In genomic region chr6:92904491-92904890, GRCm38 (mm10) we compare ENCODE assay signal across 26 mouse cellular contexts. TPM values are rescaled to one million over a fixed set of nuclear protein-coding genes. Genes with fewer than 3 reads are reported as not detected.
DNase-seq lines count a peak whose midpoint lies in the region; ATAC-seq and TF ChIP-seq lines count a peak whose summit lies in the region.
"Had no signal": no experiment of that assay in that cellular context is flagged by ENCODE, and none has a peak within 500 bp of the region (broad histone marks: within the 10 kb centered on the region; RNA-seq: fewer than 3 reads in every experiment).

No protein-coding gene starts in this region.

- no peak overlapping the region for H3K9ac ChIP-seq in intestine, embryonic 16.5 days (ENCODE audit: low read depth, low read length)
- no peak overlapping the region for H3K9ac ChIP-seq in intestine, postnatal 0 days (ENCODE audit: low read depth, low read length)
- no peak overlapping the region for H3K9ac ChIP-seq in kidney, postnatal 0 days (ENCODE audit: low read depth, low read length)
- H3K9ac ChIP-seq in midbrain, embryonic 11.5 days (ENCODE audit: low read length), result no peak overlapping the region
- H3K9ac ChIP-seq in midbrain, embryonic 14.5 days (replicated peaks; ENCODE audit: low read length), result no peak overlapping the region
- no peak overlapping the region for H3K9ac ChIP-seq in stomach, postnatal 0 days (ENCODE audit: low read length)
- H3K9ac ChIP-seq: embryonic facial prominence, embryonic 12.5 days; forebrain, embryonic 13.5 days; forebrain, postnatal 0 days; heart, embryonic 15.5 days; hindbrain, embryonic 13.5 days had no signal

- H3K4me2 ChIP-seq in intestine, embryonic 16.5 days (ENCODE audit: low read depth, low read length), result no peak overlapping the region
- H3K4me2 ChIP-seq in intestine, postnatal 0 days (replicated peaks; ENCODE audit: low read depth), result no peak overlapping the region
- H3K4me2 ChIP-seq in kidney, postnatal 0 days (ENCODE audit: low read length), result no peak overlapping the region
- H3K4me2 ChIP-seq in midbrain, embryonic 11.5 days, result no peak overlapping the region
- H3K4me2 ChIP-seq in midbrain, embryonic 14.5 days (ENCODE audit: low read length), result no peak overlapping the region
- no peak overlapping the region for H3K4me2 ChIP-seq in stomach, postnatal 0 days (replicated peaks; ENCODE audit: low read depth)
- H3K4me2 ChIP-seq: embryonic facial prominence, embryonic 12.5 days; forebrain, embryonic 13.5 days; heart, embryonic 11.5 days; heart, embryonic 15.5 days; hindbrain, embryonic 13.5 days had no signal

- H3K27me3 ChIP-seq in intestine, embryonic 16.5 days (replicated peaks; ENCODE audit: control insufficient read depth, insufficient read depth, low read length), result no peaks in the 10 kb centered on the region
- no peaks in the 10 kb centered on the region for H3K27me3 ChIP-seq in intestine, postnatal 0 days (replicated peaks; ENCODE audit: control insufficient read depth, insufficient read depth, low read length)
- no peaks in the 10 kb centered on the region for H3K27me3 ChIP-seq in kidney, postnatal 0 days (ENCODE audit: insufficient read depth, low read length)
- no peaks in the 10 kb centered on the region for H3K27me3 ChIP-seq in kidney, adult 2 months (replicated peaks; ENCODE audit: control insufficient read depth, insufficient read depth, low read length)
- no peaks in the 10 kb centered on the region for H3K27me3 ChIP-seq in midbrain, embryonic 11.5 days (ENCODE audit: control insufficient read depth, insufficient read depth, low read length)
- no peaks in the 10 kb centered on the region for H3K27me3 ChIP-seq in midbrain, embryonic 14.5 days (ENCODE audit: control insufficient read depth, insufficient read depth, low read length)
- H3K27me3 ChIP-seq in stomach, postnatal 0 days (ENCODE audit: control insufficient read depth, insufficient read depth, low read length), result no peaks in the 10 kb centered on the region
- H3K27me3 ChIP-seq: CH12.LX; embryonic facial prominence, embryonic 12.5 days; forebrain, embryonic 13.5 days; heart, embryonic 15.5 days; hindbrain, embryonic 13.5 days had no signal

- no peak for TF ChIP-seq EP300 in stomach, postnatal 0 days (optimal IDR thresholded peaks at IDR 0.05)

- no peak overlapping the region for H3K4me3 ChIP-seq in intestine, embryonic 16.5 days (ENCODE audit: low read length)
- no peak overlapping the region for H3K4me3 ChIP-seq in intestine, postnatal 0 days (ENCODE audit: low read depth, low read length)
- no peak overlapping the region for H3K4me3 ChIP-seq in kidney, postnatal 0 days (replicated peaks; ENCODE audit: low read depth, low read length)
- no peak overlapping the region for H3K4me3 ChIP-seq in kidney, adult 2 months (ENCODE audit: insufficient read depth, low read depth, low read length)
- no peak overlapping the region for H3K4me3 ChIP-seq in midbrain, embryonic 11.5 days (ENCODE audit: low read depth, low read length)
- no peak overlapping the region for H3K4me3 ChIP-seq in midbrain, embryonic 14.5 days (replicated peaks; ENCODE audit: low read depth, low read length)
- H3K4me3 ChIP-seq in stomach, postnatal 0 days (ENCODE audit: low read depth, low read length), result no peak overlapping the region
- H3K4me3 ChIP-seq: embryonic facial prominence, embryonic 12.5 days; forebrain, embryonic 13.5 days; heart, embryonic 15.5 days; hindbrain, embryonic 13.5 days had no signal

- TF ChIP-seq POLR2A in kidney, adult 2 months (IDR thresholded peaks at IDR 0.05; ENCODE audit: low read depth, low read length), result no peak

- no peaks in the 10 kb centered on the region for H3K4me1 ChIP-seq in intestine, embryonic 16.5 days (ENCODE audit: control insufficient read depth, insufficient read depth, low read length)
- no peaks in the 10 kb centered on the region for H3K4me1 ChIP-seq in intestine, postnatal 0 days (replicated peaks; ENCODE audit: control insufficient read depth, insufficient read depth, low read length)
- no peaks in the 10 kb centered on the region; the same call in 1 of the 2 replicates for H3K4me1 ChIP-seq in kidney, postnatal 0 days (replicated peaks; ENCODE audit: insufficient read depth, low read length)
- peaks cover 3% of the 10 kb centered on the region; the same call in 1 of the 2 replicates for H3K4me1 ChIP-seq in kidney, adult 2 months (ENCODE audit: control insufficient read depth, insufficient read depth, low read length)
- no peaks in the 10 kb centered on the region for H3K4me1 ChIP-seq in midbrain, embryonic 11.5 days (ENCODE audit: control insufficient read depth, insufficient read depth, low read length)
- H3K4me1 ChIP-seq in midbrain, embryonic 14.5 days (ENCODE audit: control insufficient read depth, insufficient read depth, low read length), result no peaks in the 10 kb centered on the region
- no peaks in the 10 kb centered on the region for H3K4me1 ChIP-seq in stomach, postnatal 0 days (replicated peaks; ENCODE audit: control insufficient read depth, insufficient read depth)
- H3K4me1 ChIP-seq: forebrain, embryonic 13.5 days; hindbrain, embryonic 13.5 days had no signal

- intact Hi-C loops in gastrocnemius, postnatal 36 days (cut with DNase I), result no loop called here

- 0 out of 2 replicates have a peak, but pooled peaks cover 4% of the 10 kb centered on the region for H3K36me3 ChIP-seq in intestine, embryonic 16.5 days (ENCODE audit: control insufficient read depth, insufficient read depth, low read length)
- 0 out of 2 replicates have a peak, but pooled peaks cover 7% of the 10 kb centered on the region for H3K36me3 ChIP-seq in intestine, postnatal 0 days (ENCODE audit: control insufficient read depth, insufficient read depth)
- peaks cover 36% of the 10 kb centered on the region for H3K36me3 ChIP-seq in kidney, postnatal 0 days (ENCODE audit: insufficient read depth, low read length)
- no peaks in the 10 kb centered on the region; the same call in 1 of the 2 replicates for H3K36me3 ChIP-seq in kidney, adult 2 months (ENCODE audit: control insufficient read depth, insufficient read depth, low read length)
- H3K36me3 ChIP-seq in midbrain, embryonic 11.5 days (ENCODE audit: control insufficient read depth, insufficient read depth, low read length), result no peaks in the 10 kb centered on the region
- H3K36me3 ChIP-seq in midbrain, embryonic 14.5 days (ENCODE audit: control insufficient read depth, insufficient read depth, low read length), result no peaks in the 10 kb centered on the region
- H3K36me3 ChIP-seq in stomach, postnatal 0 days (ENCODE audit: control insufficient read depth, insufficient read depth, low read length), result no peaks in the 10 kb centered on the region
- H3K36me3 ChIP-seq: hindbrain, embryonic 13.5 days had no signal

- TF ChIP-seq CTCF in intestine, postnatal 0 days (IDR thresholded peaks at IDR 0.05; ENCODE audit: low read depth), result no peak
- TF ChIP-seq CTCF in kidney, postnatal 0 days (IDR thresholded peaks at IDR 0.05; ENCODE audit: low read depth), result no peak
- no peak for TF ChIP-seq CTCF in kidney, adult 2 months (conservative IDR thresholded peaks at IDR 0.05; ENCODE audit: insufficient read depth, insufficient read length, low read depth, low read length)
- no peak for TF ChIP-seq CTCF in stomach, postnatal 0 days (IDR thresholded peaks at IDR 0.05; ENCODE audit: low read depth)

- WGBS in intestine, embryonic 16.5 days, result 38% methylated on average over 2 of the region's 2 CpGs
- 51% methylated on average over 2 of the region's 2 CpGs for WGBS in intestine, postnatal 0 days
- WGBS in kidney, postnatal 0 days, result 35% methylated on average over 2 of the region's 2 CpGs
- 66% methylated on average over 2 of the region's 2 CpGs for WGBS in kidney, adult 2 months
- 64% methylated on average over 2 of the region's 2 CpGs for WGBS in midbrain, embryonic 11.5 days
- WGBS in midbrain, embryonic 14.5 days, result 71% methylated on average over 2 of the region's 2 CpGs
- 13% methylated on average over 2 of the region's 2 CpGs for WGBS in stomach, postnatal 0 days

- ATAC-seq in intestine, embryonic 16.5 days, result no peak
- no peak for ATAC-seq in intestine, postnatal 0 days
- ATAC-seq in kidney, postnatal 0 days (replicated peaks; ENCODE audit: low FRiP score, low read depth), result no peak
- no peak for ATAC-seq in midbrain, embryonic 11.5 days (ENCODE audit: low FRiP score)
- no peak for ATAC-seq in midbrain, embryonic 14.5 days (ENCODE audit: low FRiP score, low TSS enrichment)
- peak; percentile 61 for ATAC-seq in stomach, postnatal 0 days (ENCODE audit: low FRiP score, low TSS enrichment)
- ATAC-seq: forebrain, embryonic 13.5 days; forebrain, postnatal 0 days; hindbrain, postnatal 0 days had no signal

- peak; percentile 69 for DNase-seq in kidney, postnatal 0 days (ENCODE audit: low spot score)
- DNase-seq in kidney, adult 2 months, result no peak
- peak; percentile 35 for DNase-seq in midbrain, embryonic 11.5 days (ENCODE audit: low spot score, missing footprints)
- DNase-seq in midbrain, embryonic 14.5 days, result no peak
- DNase-seq in stomach, postnatal 0 days (ENCODE audit: low spot score), result no peak
- no peak for DNase-seq in gastrocnemius, postnatal 36 days
- DNase-seq: adrenal gland, postnatal 10 days; cerebellum, adult 11 months; cerebellum, adult 8-10 months; cerebellum, postnatal 14 days; embryo, embryonic 11 days; forebrain, postnatal 0 days; heart, adult 18-20 months; heart, postnatal 14 days had no signal

- 0 out of 2 replicates have a peak overlapping the region, but pooled peaks have one; percentile 6 for H3K27ac ChIP-seq in intestine, embryonic 16.5 days (ENCODE audit: low read length)
- H3K27ac ChIP-seq in intestine, postnatal 0 days (ENCODE audit: low read depth, low read length), result no peak overlapping the region
- H3K27ac ChIP-seq in kidney, postnatal 0 days, result peak overlapping the region; percentile 57; the same call in 1 of the 2 replicates
- H3K27ac ChIP-seq in kidney, adult 2 months (ENCODE audit: insufficient read depth, low read depth, low read length), result no peak overlapping the region
- H3K27ac ChIP-seq in midbrain, embryonic 11.5 days (ENCODE audit: low read depth, low read length), result no peak overlapping the region
- H3K27ac ChIP-seq in midbrain, embryonic 14.5 days (replicated peaks; ENCODE audit: low read depth, low read length), result no peak overlapping the region
- 0 out of 2 replicates have a peak overlapping the region, but pooled peaks have one; percentile 18 for H3K27ac ChIP-seq in stomach, postnatal 0 days (replicated peaks)
- H3K27ac ChIP-seq: embryonic facial prominence, embryonic 12.5 days; forebrain, embryonic 13.5 days; heart, embryonic 15.5 days; hindbrain, embryonic 13.5 days; hindbrain, postnatal 0 days had no signal

- no peaks in the 10 kb centered on the region for H3K9me3 ChIP-seq in intestine, embryonic 16.5 days (ENCODE audit: control insufficient read depth, low read length)
- no peaks in the 10 kb centered on the region for H3K9me3 ChIP-seq in intestine, postnatal 0 days (ENCODE audit: control insufficient read depth)
- H3K9me3 ChIP-seq in kidney, postnatal 0 days (replicated peaks; ENCODE audit: low read length), result no peaks in the 10 kb centered on the region
- H3K9me3 ChIP-seq in midbrain, embryonic 11.5 days (ENCODE audit: control insufficient read depth, low read length), result no peaks in the 10 kb centered on the region
- no peaks in the 10 kb centered on the region for H3K9me3 ChIP-seq in midbrain, embryonic 14.5 days (ENCODE audit: control insufficient read depth, low read length)
- no peaks in the 10 kb centered on the region for H3K9me3 ChIP-seq in stomach, postnatal 0 days (ENCODE audit: control insufficient read depth, low read length)
- H3K9me3 ChIP-seq: embryonic facial prominence, embryonic 12.5 days; forebrain, embryonic 13.5 days; heart, embryonic 15.5 days; hindbrain, embryonic 13.5 days had no signal

RNA-seq across cellular contexts. Expression of gene Gm15737, which starts 35.3 kb away (rescaled TPM):
- polyA plus RNA-seq in intestine, embryonic 16.5 days (2015; fragmentation: Nextera tagmentation; extraction: Ambion mirVana), result 0.06 TPM in 1 of 2 replicates, not detected in the other
- 0.05 TPM in 1 of 2 replicates, not detected in the other for polyA plus RNA-seq in intestine, postnatal 0 days (2015; fragmentation: Nextera tagmentation; extraction: Ambion mirVana)
- 0.03 TPM in 1 of 2 replicates, not detected in the other for polyA plus RNA-seq in kidney, postnatal 0 days (2015; fragmentation: Nextera tagmentation; extraction: Ambion mirVana)
- 0.01 TPM in 1 of 2 replicates, not detected in the other for polyA plus RNA-seq in kidney, adult 2 months (2012; rRNA removed)
- polyA plus RNA-seq in midbrain, embryonic 11.5 days (2014; fragmentation: Nextera tagmentation; extraction: Ambion mirVana), result not detected in 2 replicates
- 0.05 TPM in 1 of 2 replicates, not detected in the other for polyA plus RNA-seq in midbrain, embryonic 14.5 days (2014; fragmentation: Nextera tagmentation; extraction: Ambion mirVana)
- polyA plus RNA-seq in stomach, postnatal 0 days (2015; fragmentation: Nextera tagmentation; extraction: Ambion mirVana), result 0.02 TPM in 2 replicates
- total RNA-seq in gastrocnemius, postnatal 36 days (2021), result under 1 TPM; 0.51 to 0.76 TPM
- total RNA-seq: adrenal gland, postnatal 10 days; CH12.LX; common myeloid progenitor, adult 5-6 weeks; forebrain, postnatal 0 days; hematopoietic stem cell, adult 5-6 weeks; hindbrain, postnatal 0 days had no signal
- polyA plus RNA-seq: brain, embryonic 14.5 days; forebrain, embryonic 13.5 days; forebrain, postnatal 0 days; hindbrain, embryonic 13.5 days; hindbrain, postnatal 0 days had no signal

RNA-seq across cellular contexts. Expression of gene Adamts9, which starts 38.8 kb away (rescaled TPM):
- polyA plus RNA-seq in intestine, embryonic 16.5 days (2015; fragmentation: Nextera tagmentation; extraction: Ambion mirVana), result 7.9 and 9.4 TPM in 2 replicates
- 2.2 and 3.2 TPM in 2 replicates for polyA plus RNA-seq in intestine, postnatal 0 days (2015; fragmentation: Nextera tagmentation; extraction: Ambion mirVana)
- polyA plus RNA-seq in kidney, postnatal 0 days (2015; fragmentation: Nextera tagmentation; extraction: Ambion mirVana), result 7.6 and 7.9 TPM in 2 replicates
- polyA plus RNA-seq in kidney, adult 2 months (2012; rRNA removed), result 6.3 and 6.7 TPM in 2 replicates
- 1.1 TPM in 2 replicates for polyA plus RNA-seq in midbrain, embryonic 11.5 days (2014; fragmentation: Nextera tagmentation; extraction: Ambion mirVana)
- 0.73 and 1.2 TPM in 2 replicates for polyA plus RNA-seq in midbrain, embryonic 14.5 days (2014; fragmentation: Nextera tagmentation; extraction: Ambion mirVana)
- polyA plus RNA-seq in stomach, postnatal 0 days (2015; fragmentation: Nextera tagmentation; extraction: Ambion mirVana), result 2.5 and 2.9 TPM in 2 replicates
- 1 to 10 TPM; 6.2 to 7.6 TPM for total RNA-seq in gastrocnemius, postnatal 36 days (2021)
- total RNA-seq: CH12.LX; common myeloid progenitor, adult 5-6 weeks had no signal

Comparison
In these comparisons a context has a peak if more than half of its experiments do, and no peak if none do; other contexts are left out.
1. H3K27ac ChIP-seq: peak in intestine, embryonic 16.5 days (single experiment), kidney, postnatal 0 days (single experiment) and stomach, postnatal 0 days (single experiment); none in intestine, postnatal 0 days (single experiment), kidney, adult 2 months (single experiment), midbrain, embryonic 11.5 days (single experiment) and midbrain, embryonic 14.5 days (single experiment).
2. DNase-seq: peak in kidney, postnatal 0 days (single experiment) and midbrain, embryonic 11.5 days (single experiment); none in kidney, adult 2 months (single experiment), midbrain, embryonic 14.5 days (single experiment), stomach, postnatal 0 days (single experiment) and gastrocnemius, postnatal 36 days (0 of 2).